Mouse (Mus musculus) 416B (cell line): ENCODE measurements at regions not wholly inside any gene's neighbourhood (a gene's known extent, or its start where the extent isn't known, plus 50 kb on each side); places are given as distances from the start of the nearest gene placed in this dataset.

Experiments
- DNase-seq: peaks from one replicate; pipeline ENCODE4 v3.0.0; 2011; ENCODE audit warnings: low read depth

DNA sequence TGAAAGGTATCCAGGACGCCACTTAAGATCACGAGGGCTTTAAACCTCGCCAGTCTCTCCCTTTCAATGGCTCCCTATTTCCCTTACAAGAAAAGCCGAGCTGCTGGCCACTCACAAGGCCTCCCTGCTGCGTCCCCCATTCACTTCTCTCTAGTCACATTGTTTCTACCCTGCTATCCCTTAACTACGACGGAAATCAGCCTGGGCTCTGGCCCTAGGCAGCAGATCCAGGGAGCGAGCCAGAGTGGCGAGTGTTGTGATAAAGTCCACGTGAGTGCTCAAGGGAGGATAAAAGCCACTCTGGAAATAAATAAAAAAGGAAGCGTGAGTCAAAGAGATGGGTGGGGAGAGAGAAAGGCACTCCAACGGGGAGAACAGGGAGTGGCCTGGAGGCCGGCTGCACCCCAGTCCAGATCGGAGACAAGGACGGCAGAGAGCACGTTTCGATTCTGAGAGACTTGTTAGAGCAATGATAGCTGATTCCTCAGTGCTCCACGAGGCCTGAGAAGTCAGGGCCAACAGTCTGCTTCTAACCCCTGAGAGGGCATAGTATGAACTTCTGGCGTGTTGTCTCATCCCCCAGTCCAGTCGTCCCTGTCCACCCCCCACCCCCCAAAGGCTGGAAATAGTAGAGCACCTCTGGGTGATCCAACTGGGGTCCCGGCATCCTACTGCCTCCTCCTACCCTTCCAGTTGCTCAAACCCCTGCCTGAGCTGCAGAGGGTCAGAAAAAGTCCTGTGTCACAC is 84.8 kb upstream of the Calm2 start:
- DNase-seq: no peak

DNA sequence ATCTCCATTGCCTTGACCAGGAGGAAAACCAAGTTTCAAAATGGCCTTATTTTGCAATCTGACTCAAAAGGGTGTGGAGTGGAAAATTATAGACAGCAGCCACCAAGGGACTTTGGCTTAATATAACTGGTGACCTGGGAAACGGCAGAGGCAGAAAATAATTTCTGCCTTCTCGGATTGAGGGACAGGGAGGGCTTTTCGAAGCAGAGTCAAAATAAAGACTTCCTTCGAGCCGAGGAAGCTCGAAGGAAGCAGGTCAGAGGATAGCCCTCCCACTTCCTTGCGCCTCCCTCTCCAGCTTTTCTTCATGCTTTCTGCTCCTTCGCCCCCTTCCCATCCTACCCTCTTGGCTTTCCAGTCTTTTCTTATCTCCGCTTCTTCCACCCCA is 85.4 kb upstream of the Calm2 start:
- DNase-seq: no peak

DNA sequence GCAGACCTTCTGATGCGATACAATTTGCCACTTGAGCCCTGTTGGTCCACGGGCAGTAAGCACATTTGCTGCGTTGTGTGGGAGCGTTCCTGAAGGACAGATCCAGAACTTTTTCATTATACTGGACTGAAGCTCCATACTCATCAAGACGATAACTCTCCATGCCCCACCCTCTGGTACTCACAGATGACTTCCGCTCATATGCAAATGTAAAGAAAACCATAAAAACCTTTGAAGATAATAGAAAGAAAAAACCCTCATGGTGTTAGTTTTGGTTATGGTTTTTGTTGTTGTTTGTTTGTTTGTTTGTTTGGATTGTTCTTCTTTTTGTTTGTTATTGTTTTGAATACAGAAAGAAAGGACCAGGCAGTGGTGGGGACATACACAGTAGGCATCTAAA is 86.0 kb upstream of the Calm2 start:
- no peak for DNase-seq

DNA sequence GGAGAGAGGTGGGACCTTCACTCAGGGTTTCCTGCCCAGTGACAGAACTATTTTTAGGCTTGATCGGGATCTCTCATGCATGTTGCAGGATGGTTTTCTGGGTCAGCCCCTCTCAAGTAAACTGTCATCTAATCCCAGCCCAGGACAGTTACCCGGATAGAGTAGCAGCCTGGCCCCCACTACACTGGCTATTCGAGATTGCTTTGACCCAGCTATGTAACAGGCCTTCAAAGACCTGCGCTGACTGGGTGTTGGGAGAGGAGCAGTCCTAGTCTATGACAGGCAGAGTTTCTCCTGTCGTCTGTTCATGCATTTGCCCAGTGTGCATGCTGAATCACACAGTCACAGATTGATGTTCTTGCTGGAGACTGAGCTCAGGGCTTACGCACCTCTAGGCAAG is 86.2 kb upstream of the Epcam start:
- no peak for DNase-seq

DNA sequence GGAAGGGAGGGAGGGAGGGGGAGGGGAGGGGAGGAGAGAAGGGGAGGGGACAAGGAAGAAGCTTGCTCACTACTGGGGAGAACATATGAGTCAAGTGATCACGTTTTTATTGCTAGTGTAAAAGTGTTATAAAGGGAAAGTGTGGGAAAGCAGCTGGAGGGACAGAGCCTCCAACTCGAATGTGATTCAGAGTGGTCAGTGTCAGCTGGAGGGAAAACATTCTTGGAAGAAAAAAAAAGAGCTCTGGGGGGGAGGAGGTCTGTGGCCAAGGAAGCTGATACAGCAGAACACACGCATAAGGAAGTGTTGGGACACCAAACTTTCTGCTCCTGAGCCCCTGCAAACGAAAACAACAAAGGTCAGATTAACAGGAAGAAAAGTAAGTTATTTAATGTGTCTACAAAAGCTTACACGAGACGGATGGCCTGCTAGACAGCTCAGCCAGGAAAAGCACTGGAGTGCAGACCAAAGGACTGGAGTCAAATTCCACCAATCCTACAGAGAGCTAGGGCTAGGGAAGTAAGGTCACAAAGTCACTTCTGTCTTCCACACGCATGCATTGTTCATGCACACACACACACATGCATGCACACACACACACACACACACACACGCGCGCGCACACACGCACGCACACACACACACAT is 85.1 kb upstream of the Epcam start:
- peak; percentile 31 for DNase-seq

DNA sequence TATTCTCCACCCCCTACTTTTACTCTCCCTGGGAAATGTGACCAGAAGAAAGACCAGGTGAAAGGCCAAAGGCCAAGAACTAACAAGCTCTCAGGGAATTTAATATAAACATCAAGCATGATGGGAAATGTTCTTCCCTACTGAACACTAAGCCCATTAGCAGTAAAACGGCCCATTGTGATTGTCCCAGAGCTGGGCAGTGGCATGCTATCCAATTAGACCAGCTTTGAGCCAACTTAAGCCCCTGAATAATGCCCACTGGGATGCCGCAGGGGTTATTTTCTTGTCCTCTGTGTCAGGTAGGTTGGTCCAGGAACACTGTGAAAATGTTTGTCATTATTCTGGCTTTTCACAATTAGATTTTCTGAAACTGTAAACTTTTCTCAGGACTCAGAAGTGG is 81.2 kb upstream of the Epcam start:
- DNase-seq: no peak

DNA sequence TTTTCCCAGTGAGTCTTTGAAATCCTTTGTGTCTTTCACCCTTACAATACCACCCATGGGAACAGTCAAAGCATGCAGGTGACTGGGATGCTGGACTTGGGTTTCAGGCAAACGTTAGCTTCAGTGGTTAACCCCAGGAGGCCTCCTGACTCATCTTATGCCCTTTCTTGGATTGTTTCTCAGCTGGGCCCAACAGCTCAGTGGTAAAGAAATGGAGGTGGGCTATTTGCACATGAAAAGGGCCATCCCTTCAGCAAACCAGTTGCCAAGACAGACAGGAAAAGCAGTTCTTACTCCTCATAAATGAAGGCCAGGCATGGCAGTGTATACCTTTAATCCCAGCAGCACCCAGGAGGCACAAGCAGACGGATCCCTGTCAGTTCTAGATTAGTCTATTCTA is 77.4 kb upstream of the Epcam start:
- no peak for DNase-seq

DNA sequence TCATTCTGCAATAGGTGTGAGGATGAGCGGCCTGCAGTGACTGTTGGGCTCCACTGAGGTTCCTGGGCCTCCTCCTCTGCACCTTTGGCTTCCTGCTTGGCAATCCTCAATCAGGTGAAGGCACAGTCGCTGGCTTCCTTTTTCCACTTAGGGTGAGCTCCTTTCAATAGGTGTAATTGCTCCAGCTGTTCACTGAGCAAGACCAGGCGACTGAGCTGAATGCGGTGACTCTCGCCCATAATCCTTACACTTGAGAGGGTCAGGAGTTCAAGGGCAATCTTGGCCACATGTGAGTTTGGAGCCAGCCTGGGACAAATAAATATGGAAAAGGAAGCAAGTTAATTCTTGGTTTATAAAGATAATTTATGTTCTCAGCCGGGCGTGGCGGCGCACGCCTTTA is 76.1 kb upstream of the Epcam start:
- no peak for DNase-seq

DNA sequence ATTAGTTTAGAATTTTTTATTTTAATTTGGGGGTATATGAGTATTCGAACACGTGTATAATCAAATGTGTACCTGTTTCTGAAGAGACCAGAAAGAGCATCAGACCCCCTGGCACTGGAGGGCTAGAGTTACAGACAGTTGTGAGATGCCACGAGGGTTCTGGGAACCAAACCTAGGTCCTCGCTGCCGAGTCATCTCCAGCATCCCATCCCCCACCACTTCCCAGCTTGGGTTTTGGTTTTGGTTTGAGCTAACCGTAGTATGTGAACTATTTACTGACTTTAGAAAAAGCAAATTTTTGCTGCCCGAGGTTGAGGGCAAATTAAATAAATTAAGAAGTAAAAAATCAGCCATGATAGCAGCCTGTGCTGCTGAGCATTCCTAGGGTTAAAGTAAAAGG is 74.9 kb upstream of the Epcam start:
- no peak for DNase-seq

DNA sequence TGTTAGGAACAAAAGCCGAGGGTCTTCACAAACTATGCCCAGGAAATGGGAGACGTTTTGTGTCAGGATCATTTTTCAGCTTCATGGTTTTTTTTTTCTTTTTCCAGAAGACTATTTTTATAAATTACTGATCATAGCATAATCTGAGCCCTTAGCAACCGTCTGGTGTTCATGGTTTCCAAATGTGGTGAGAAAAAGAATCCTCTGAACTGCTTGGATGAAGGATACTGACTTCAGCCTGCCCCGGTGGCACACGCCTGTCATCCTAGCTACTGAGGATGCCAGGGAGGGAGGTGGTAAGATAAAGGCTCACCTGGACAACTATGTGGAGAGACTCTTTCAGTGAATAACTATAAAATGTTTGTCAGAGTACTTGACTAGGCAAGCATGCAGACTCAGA is 72.4 kb upstream of the Epcam start:
- no peak for DNase-seq

DNA sequence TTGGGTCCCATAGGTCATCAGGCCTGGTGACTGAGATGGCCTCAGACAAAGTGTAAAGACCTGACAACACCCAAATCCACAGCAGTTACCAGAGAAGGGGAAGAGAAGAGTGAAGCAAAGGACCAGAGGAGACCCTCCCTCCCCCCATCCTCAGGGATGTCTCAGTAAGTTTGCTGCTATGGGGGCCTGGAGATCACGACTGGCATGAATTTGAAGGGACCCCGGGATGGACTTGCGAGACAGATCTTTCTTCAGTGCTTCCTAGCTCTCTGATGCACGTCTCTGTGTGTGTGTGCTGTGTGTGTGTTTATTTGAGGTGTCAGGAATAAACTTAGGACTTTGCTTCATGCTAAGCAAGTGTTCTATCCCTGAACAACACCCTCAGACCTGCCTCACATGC is 70.1 kb upstream of the Epcam start:
- no peak for DNase-seq

DNA sequence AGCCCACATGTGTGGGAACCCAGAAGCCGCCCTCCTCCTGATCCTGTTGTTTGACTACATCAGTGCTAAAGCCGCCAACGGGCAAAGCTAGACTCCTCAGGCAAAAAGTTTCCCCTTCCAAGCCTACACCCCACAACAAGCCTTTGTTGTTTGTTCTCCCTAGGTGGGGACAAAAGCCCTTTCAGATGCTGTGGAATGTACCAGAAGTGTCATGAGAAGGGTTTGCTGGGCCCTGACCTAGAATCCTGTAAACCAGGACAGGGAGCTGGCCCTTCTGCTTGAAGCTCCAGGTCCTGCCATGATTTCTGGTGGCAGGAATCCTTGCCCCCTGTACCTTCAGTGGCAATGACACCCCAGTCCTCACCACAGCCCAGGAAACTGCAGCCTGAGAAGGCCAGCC is 69.5 kb upstream of the Epcam start:
- DNase-seq: no peak

DNA sequence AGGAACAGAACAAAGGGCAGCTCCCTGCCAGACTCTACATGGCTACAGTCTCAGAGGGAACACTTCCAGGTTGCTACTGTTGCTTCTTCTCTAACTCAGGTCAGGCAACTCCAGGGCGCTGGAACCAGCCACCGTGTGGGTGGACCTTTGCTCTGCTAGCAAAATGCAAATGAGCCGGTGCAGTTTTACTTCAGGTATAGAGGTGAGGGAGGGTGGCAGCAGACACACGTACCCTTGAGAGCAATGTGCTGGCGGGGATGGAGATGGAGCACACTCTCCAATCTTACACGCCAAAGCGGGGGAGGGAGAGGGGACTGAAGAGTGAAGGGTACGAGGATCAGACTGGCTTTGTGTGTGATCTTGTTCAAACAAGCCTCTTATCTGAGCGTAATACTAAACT is 68.8 kb upstream of the Epcam start:
- DNase-seq: no peak

DNA sequence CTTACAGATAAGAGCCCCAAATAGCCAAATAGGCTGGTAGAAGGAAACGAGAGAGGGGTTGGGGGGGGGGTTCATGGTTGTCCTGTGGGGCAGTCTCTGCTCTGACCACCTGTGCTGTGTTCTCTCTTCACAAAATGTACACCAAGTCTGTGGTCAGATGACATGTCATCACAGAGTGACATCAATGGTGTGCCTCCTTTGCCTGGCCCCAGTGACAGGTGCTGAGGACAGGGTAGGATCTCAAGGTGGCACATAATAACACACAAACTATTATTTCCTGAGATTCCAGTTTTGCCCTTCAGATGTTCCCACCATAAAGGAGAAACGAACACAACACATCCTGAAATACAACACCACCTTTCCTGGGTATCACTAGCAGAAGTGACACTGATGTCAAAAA is 68.3 kb upstream of the Epcam start:
- DNase-seq: no peak

DNA sequence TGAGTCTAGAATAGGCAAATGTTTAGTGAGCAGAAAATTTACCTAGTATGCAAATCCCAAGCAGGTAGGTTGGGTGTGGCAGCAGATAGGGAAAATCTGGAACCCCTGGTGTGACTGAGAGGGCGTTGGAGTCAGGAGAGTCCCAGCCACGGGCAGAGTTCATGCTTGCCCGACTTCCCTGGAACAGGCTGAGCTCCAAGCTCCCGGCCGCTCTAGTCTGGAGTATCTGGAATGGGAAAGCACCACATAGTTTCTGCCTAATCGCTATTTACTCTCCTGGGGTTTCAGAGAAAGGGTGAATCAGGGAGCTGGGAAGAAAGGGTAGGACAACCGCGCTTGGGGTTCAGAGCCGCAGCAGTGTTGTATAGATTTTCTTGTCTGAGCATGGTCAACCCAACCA is 65.8 kb upstream of the Epcam start:
- no peak for DNase-seq

DNA sequence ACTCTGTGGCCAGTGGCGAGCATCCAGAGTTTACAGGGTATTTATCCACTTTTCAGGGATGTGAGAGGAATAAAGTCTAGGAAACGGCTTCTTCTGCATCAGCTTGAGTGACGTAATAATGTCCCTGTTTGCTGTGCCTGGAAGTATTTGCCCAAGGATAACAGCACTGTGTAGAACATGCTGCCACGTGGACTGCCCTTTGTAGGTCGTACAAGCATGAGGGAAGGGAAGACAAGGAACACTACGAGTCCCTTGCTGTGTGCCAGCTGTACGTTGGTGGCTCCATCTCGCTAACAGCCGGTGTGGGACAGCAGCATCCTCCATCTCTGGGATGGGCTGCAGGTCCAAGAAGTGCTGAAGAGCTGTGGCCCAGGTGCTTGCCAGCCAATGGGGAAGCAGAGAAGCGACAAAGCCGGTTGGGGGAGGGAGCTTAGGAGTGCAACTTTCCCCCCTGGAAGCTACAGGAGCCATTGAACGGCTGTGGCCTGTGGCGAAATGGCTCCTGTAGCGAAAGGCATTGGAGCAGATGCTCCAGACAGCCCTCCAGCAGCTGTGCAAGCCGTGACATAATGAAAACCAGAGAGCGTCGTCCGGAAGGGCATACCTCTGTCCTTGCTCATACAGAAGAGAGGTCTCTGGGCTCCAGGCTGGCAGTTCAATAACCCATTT is 65.0 kb upstream of the Epcam start:
- DNase-seq: no peak

DNA sequence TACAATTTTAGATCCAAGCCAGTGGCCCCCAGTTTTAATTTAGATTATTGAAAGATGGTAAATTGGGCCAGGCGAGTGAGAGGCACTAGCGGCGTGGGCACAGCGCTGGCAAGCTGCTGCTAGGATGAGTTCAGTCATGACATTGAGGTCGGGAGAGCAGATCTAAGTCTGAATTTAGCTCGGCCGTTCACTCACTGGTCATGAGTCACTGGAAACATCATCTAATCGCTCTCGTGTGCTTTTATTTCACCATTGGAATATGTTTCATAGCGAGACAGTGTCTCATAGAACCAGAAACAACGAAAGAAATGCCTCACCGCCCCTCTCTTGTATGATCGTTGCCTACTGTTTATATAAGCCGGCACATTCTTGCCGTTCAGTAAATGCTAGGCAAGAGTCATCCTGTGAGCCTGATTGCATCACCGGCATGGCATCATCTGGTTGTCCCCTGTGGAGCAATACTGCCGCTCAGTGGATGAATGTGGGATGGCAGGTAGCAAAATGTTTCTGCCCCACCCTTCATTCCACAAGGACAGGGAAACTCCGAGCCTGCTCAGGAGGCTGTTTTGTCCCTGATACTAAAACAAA is 64.3 kb upstream of the Epcam start:
- peak; percentile 84 for DNase-seq

DNA sequence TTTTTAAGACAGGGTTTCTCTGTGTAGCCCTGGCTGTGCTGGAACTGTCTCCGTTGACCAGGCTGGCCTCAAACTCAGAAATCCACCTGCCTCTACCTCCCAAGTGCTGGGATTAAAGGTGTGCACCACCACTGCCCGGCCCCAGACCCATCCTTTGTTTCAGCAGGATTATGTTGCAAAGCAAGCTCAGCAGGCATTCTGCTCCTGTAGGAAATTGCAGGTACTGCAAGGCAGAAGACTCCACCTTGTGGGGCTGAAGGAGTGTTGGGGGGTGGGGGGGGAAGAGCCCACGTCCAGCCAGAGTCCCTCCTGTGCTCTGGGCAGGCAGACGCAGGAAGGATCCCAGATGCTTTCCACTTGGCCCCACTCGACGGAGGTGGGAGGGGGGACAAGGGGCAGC is 52.2 kb upstream of the Epcam start:
- no peak for DNase-seq

DNA sequence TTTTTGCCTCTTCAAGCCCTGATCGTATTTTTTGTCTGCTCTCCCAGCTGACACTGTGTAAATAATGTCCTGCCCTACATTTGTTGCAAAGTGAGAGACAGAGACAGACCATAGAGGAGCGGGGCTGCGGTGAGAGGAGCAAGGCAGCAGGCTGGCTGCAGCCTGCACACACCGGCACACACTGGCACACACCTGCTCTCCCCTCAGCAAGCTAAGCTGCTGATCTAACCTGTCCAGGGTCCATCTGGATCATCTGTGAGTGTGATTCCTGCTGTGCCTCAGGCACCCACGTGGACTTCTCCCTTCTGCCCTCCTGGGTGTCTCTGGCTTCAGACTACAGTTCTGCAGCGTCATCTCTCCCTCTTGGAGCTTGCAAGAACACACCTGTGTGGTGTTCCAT is 50.4 kb upstream of the Epcam start:
- DNase-seq: no peak
